Mouse (Mus musculus): ENCODE results near the gene Rplp2.

The Rplp2 gene

DNA sequence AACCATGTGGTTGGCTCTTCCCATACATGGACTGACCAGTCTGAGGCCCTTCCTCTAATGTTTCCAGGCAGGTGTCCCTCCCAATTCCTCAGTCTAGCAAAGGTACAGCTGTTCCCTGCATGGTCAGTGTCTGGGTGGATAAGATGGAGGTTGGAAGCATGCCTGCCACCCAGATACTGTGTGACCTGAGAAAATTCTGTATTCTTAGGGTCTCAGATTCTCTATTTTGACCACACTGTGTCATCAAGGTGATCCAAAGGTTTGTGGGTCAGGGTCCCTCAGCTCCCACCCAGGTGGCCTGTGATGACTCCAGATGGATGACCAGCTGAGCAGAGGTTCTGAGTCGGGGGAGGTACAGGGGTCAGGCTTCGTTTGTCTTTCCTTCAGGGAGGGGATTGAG is 38.0 kb downstream of the Rplp2 start:
- no peak for DNase-seq

- no peak for DNase-seq
These were observed 38.4 kb downstream of the Rplp2 start for GRCm38 (mm10) chr7:141485606-141486005.

DNA sequence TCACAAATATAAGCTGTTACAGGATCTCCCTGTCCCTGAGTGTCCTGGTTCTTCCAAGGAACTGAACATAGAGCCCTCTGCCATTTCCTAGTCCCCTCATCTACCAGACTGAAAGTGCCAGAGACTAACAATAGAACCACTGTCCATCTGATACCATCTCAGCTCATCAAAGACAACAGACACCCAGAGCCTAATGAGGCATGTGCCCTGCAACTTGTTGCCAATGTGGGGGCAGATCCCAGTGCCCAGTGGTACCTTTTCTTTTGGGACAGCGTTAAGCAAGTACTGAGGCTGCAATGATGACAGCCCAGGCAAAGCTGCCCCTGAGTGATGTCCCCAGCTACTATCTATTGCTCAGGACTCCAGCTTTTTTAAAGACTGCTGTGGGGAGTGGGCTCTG is 39.1 kb downstream of the Rplp2 start:
- DNase-seq = no peak

DNA sequence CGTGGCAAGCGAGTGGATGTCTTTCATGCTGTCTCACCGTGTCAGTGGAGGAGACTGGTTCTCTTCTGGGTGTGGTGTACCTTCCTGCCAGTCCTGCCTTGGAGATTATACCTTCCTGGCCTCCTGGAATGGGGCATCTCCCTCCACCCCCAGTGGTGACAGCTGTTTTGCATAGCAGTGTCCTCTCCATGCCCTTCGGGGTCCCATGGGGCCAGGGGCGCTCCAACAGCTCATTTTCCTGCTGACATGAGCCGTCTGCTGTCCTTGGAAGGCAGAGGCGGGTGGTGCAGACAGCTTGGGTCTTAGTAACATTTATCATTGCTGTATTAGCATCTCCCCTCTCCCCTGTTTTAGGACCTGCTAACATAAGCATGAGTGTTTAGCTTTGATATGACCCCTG is 40.0 kb downstream of the Rplp2 start:
- DNase-seq = no peak

- DNase-seq = no peak
These were observed 44.0 kb downstream of the Rplp2 start for GRCm38 (mm10) chr7:141491151-141491550.

- no peak for DNase-seq
These were observed 45.6 kb downstream of the Rplp2 start for GRCm38 (mm10) chr7:141492738-141493137.

- no peak for DNase-seq
These were observed 46.6 kb downstream of the Rplp2 start for GRCm38 (mm10) chr7:141493729-141494128.

DNA sequence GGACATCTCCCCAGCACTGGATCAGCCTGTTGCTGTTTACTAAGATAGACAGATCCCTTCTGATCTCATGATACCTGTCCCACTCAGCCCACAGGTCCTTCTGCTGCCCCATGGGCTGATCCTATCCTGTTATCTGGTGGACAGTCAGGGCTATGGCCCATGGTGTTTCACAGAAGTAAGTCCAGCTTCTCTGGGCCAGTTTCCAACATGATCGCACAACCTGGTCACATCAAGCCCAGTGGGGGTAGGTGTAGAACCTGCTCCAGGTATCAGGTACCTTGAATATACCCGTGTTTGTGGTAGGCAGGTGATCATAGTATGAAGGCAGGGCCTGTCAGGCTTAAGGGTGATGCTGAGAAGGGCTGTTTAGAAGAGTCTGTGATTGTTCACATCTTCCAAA is 48.2 kb downstream of the Rplp2 start:
- no peak for DNase-seq

DNA sequence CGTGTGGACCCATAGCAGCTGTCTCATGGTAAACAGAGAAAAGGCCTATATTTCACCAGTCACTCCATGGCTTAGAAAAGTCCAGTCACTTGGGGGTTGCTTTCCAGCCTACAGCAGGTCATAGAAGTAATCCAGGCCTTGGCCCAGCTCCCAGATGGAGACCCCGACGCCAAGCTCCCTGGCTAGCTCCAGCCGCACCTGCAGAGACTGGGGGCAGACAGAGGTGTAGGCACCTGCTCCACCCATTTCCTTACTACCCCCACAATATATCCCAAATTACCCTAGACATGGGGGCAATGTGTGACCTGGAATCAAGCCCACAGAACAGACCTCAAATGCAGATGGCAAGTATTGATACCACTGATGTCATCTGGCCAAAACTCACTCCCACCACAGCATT is 48.8 kb downstream of the Rplp2 start:
- no peak for DNase-seq

- DNase-seq = no peak
These were observed 50.4 kb downstream of the Rplp2 start for GRCm38 (mm10) chr7:141497600-141497999.

All from right cerebral cortex, postnatal 14 days (tissue).